Comparison of ENCODE assay signal across 17 mouse cellular contexts in the genomic region with DNA sequence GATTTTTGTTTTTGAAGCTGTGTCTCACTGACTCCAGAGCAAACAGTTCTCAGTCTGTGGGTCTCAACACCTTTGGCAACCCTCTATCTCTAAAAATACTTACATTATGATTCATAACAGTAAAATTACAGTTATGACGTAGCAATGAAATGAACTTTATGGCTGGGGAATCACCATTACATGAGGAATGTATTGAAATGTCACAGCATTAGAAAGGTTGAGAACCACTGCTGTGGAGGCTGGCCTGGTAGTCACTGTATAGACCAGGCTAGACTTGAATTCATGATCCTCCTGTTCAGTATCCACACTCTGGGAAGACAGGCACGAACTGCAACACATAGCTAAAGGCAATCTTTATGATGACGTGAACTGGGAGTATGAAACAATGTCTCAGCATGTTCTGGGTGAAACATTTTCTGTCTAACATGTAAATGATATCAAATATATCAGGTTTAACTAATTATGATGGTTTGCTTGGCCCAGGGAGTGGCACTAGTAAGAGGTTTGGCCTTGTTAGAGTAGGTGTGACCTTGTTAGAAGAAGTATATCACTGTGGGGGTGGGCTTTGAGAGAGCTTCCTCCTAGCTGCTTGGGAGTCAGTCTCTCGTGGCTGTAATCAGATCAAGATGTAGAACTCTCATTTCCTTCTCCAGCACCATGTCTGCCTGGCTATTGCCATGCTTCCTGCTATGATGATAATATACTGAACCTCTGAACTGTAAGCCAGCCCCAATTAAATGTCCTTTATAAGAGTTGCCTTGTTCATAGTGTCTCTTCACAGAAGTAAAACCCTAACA.
"Had no signal": no experiment of that assay in that cellular context is flagged by ENCODE, and none has a peak within 500 bp of the region (broad histone marks: within the 10 kb centered on the region; RNA-seq: fewer than 3 reads in every experiment).

No protein-coding gene starts in this region.

- ATAC-seq: midbrain, embryonic 16.5 days had no signal

- H3K4me3 ChIP-seq: kidney, embryonic 15.5 days; megakaryocyte, embryonic 14.5 days; midbrain, embryonic 12.5 days; neural tube, embryonic 13.5 days had no signal

- H3K27me3 ChIP-seq: kidney, embryonic 15.5 days; megakaryocyte, embryonic 14.5 days; midbrain, embryonic 12.5 days; neural tube, embryonic 13.5 days had no signal

- H3K36me3 ChIP-seq: kidney, embryonic 15.5 days; midbrain, embryonic 12.5 days; neural tube, embryonic 13.5 days had no signal

- H3K4me2 ChIP-seq: kidney, embryonic 15.5 days; midbrain, embryonic 12.5 days; neural tube, embryonic 13.5 days had no signal

- DNase-seq: kidney, adult 2 months; kidney, postnatal 25 days; layer of hippocampus, adult 9-11 months; left cerebral cortex, postnatal 4 days; lung, adult 18-20 months; lung, postnatal 4 days; retina, postnatal 1 day; right cerebral cortex, postnatal 4 days; spleen, adult 18-20 months; thymus, adult 2 months; thymus, postnatal 25 days had no signal

- H3K9me3 ChIP-seq: kidney, embryonic 15.5 days; midbrain, embryonic 12.5 days; neural tube, embryonic 13.5 days had no signal

- H3K9ac ChIP-seq: kidney, embryonic 15.5 days; liver, embryonic 14.5 days; midbrain, embryonic 12.5 days; neural tube, embryonic 13.5 days had no signal

- H3K27ac ChIP-seq: kidney, embryonic 15.5 days; liver, embryonic 14.5 days; midbrain, embryonic 12.5 days; neural tube, embryonic 13.5 days had no signal
